ENCODE assay signal across 8 mouse cellular contexts in genomic region chr7:25802241-25803125, GRCm38 (mm10). TPM values are rescaled to one million over a fixed set of nuclear protein-coding genes. Genes with fewer than 3 reads are reported as not detected.
DNase-seq lines count a peak whose midpoint lies in the region; ATAC-seq and TF ChIP-seq lines count a peak whose summit lies in the region.

No protein-coding gene starts in this region.

- peaks cover 30% of the 10 kb centered on the region for H3K4me1 ChIP-seq in heart, embryonic 13.5 days
- H3K4me1 ChIP-seq in cerebellum, adult 2 months (ENCODE audit: control insufficient read depth, insufficient read depth, low read length): no peaks in the 10 kb centered on the region

- H3K27me3 ChIP-seq in heart, embryonic 13.5 days (replicated peaks): no peaks in the 10 kb centered on the region
- H3K27me3 ChIP-seq in cerebellum, adult 2 months (ENCODE audit: control insufficient read depth, insufficient read depth, low read length): no peaks in the 10 kb centered on the region

- H3K9me3 ChIP-seq in heart, embryonic 13.5 days: peaks cover 3% of the 10 kb centered on the region; the same call in 1 of the 2 replicates

- H3K36me3 ChIP-seq in heart, embryonic 13.5 days: no peaks in the 10 kb centered on the region

- WGBS in heart, embryonic 13.5 days: 16% methylated on average over 24 of the region's 24 CpGs
- 20% methylated on average over 24 of the region's 24 CpGs for WGBS in cerebellum, adult 2 months

- DNase-seq in NIH3T3 (ENCODE audit: low read depth): peak; percentile 92
- DNase-seq in embryo, embryonic 9.5 days (ENCODE audit: extremely low spot score): peak; percentile 78
- DNase-seq in kidney, postnatal 10 days: peak; percentile 89
- DNase-seq in lung, postnatal 4 days: peak; percentile 81 to 89
- no peak for DNase-seq in cerebellum, adult 2 months
- no peak for DNase-seq in layer of hippocampus, adult 2 months (ENCODE audit: low spot score in 2 of 2)

- no peak for TF ChIP-seq POLR2A in cerebellum, adult 2 months (IDR thresholded peaks at IDR 0.05; ENCODE audit: borderline replicate concordance, insufficient read depth, low read length)

- peak overlapping the region; percentile 38 for H3K4me3 ChIP-seq in heart, embryonic 13.5 days
- H3K4me3 ChIP-seq in cerebellum, adult 2 months (replicated peaks; ENCODE audit: insufficient read depth, low read depth, low read length): no peak overlapping the region
- no peak overlapping the region for H3K4me3 ChIP-seq in layer of hippocampus, adult 2 months

- TF ChIP-seq CTCF in cerebellum, adult 2 months (IDR thresholded peaks at IDR 0.05; ENCODE audit: borderline replicate concordance, insufficient read depth, low read depth, low read length): no peak
- TF ChIP-seq CTCF in layer of hippocampus, adult 2 months (conservative IDR thresholded peaks at IDR 0.05): no peak

- peak; percentile 64; the same call in 1 of the 2 replicates for ATAC-seq in heart, embryonic 13.5 days (ENCODE audit: extremely low read depth, insufficient number of reproducible peaks, low FRiP score, low TSS enrichment)
- no peak for ATAC-seq in megakaryocyte-erythroid progenitor cell, adult 5-6 weeks (replicated peaks; ENCODE audit: low FRiP score, low TSS enrichment, poor library complexity, severe bottlenecking)

- peak overlapping the region; percentile 85 for H3K27ac ChIP-seq in heart, embryonic 13.5 days (replicated peaks)
- H3K27ac ChIP-seq in cerebellum, adult 2 months (ENCODE audit: insufficient read depth, low read length): no peak overlapping the region
- no peak overlapping the region for H3K27ac ChIP-seq in layer of hippocampus, adult 2 months

- peak overlapping the region; percentile 71 for H3K9ac ChIP-seq in heart, embryonic 13.5 days

- peak overlapping the region; percentile 67 for H3K4me2 ChIP-seq in heart, embryonic 13.5 days

RNA-seq across cellular contexts. Expression of gene Axl, which starts 14.0 kb away (rescaled TPM):
- polyA plus RNA-seq in heart, embryonic 13.5 days (2015; fragmentation: Nextera tagmentation; extraction: Ambion mirVana): 47.3 and 48.6 TPM in 2 replicates
- polyA plus RNA-seq in cerebellum, adult 2 months (2012; rRNA removed): 23.6 and 27.1 TPM in 2 replicates
- total RNA-seq in megakaryocyte-erythroid progenitor cell, adult 5-6 weeks (2014; fragmentation: Nextera tagmentation): 0.68 and 1.0 TPM in 2 replicates
- 0.70 and 1.4 TPM in 2 replicates for total RNA-seq in megakaryocyte-erythroid progenitor cell, adult 5-6 weeks (2017)
- 10 to 100 TPM; 36.6 to 41.1 TPM for total RNA-seq in layer of hippocampus, adult 2 months (2021)

RNA-seq across cellular contexts. Expression of gene Cyp2s1, which starts 14.2 kb away (rescaled TPM):
- polyA plus RNA-seq in heart, embryonic 13.5 days (2015; fragmentation: Nextera tagmentation; extraction: Ambion mirVana): 2.7 and 3.0 TPM in 2 replicates
- 7.6 and 10.1 TPM in 2 replicates for polyA plus RNA-seq in cerebellum, adult 2 months (2012; rRNA removed)
- total RNA-seq in megakaryocyte-erythroid progenitor cell, adult 5-6 weeks (2014; fragmentation: Nextera tagmentation): not detected in 2 replicates
- total RNA-seq in megakaryocyte-erythroid progenitor cell, adult 5-6 weeks (2017): not detected in 2 replicates
- 1 to 10 TPM; 1.4 to 2.3 TPM for total RNA-seq in layer of hippocampus, adult 2 months (2021)

RNA-seq across cellular contexts. Expression of gene Hnrnpul1, which starts 47.9 kb away (rescaled TPM):
- 38.1 and 38.8 TPM in 2 replicates for polyA plus RNA-seq in heart, embryonic 13.5 days (2015; fragmentation: Nextera tagmentation; extraction: Ambion mirVana)
- 48.7 and 49.0 TPM in 2 replicates for polyA plus RNA-seq in cerebellum, adult 2 months (2012; rRNA removed)
- 171 and 188 TPM in 2 replicates for total RNA-seq in megakaryocyte-erythroid progenitor cell, adult 5-6 weeks (2014; fragmentation: Nextera tagmentation)
- total RNA-seq in megakaryocyte-erythroid progenitor cell, adult 5-6 weeks (2017): 139 and 159 TPM in 2 replicates
- total RNA-seq in layer of hippocampus, adult 2 months (2021): 100 to 1,000 TPM; 110 to 115 TPM

Comparison
In these comparisons a context has a peak if more than half of its experiments do, and no peak if none do; other contexts are left out.
1. DNase-seq: peak in NIH3T3 (single experiment), embryo, embryonic 9.5 days (single experiment), kidney, postnatal 10 days (single experiment) and lung, postnatal 4 days (2 of 2); none in cerebellum, adult 2 months (0 of 2) and layer of hippocampus, adult 2 months (0 of 2).
2. RNA of gene Axl, which starts 14.0 kb away (total RNA-seq): 36.6 to 41.1 TPM in layer of hippocampus, adult 2 months; 0.68 to 1.4 TPM in megakaryocyte-erythroid progenitor cell, adult 5-6 weeks; every median in the first group is over 10 times any median in the second.